Mouse (Mus musculus): ENCODE measurements at regions not wholly inside any gene's neighbourhood (a gene's known extent, or its start where the extent isn't known, plus 50 kb on each side); places are given as distances from the start of the nearest gene placed in this dataset.

DNA sequence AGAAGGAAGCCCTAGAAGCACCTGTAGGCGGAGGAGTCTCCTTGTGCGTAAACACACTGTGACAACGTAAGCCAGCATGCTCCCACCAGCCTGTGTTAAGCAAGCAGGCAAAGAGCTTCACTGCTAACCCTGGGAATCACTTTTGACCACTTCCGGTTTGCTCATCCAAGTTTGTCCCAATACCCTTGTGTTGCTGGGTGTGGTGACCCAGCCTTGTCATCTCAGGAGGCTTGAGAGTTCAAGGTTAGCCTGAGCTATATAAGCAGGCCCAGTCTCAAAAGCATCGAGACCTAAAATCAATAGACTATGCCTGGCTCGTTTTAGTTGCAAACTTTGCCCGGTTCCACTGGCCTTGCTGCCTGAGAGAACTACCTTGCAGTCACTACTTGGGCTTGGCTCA is 175.2 kb upstream of the Sall1 start:
- TF ChIP-seq CTCF (IDR thresholded peaks at IDR 0.05; ENCODE audit: low read depth, low read length), result no peak
- TF ChIP-seq POLR2A (IDR thresholded peaks at IDR 0.05; ENCODE audit: extremely low read depth, insufficient read depth, low read length), result no peak
